Mouse (Mus musculus) limb, embryonic 14.5 days (tissue): ENCODE data around the gene Wars2. TPM values are rescaled to one million over a fixed set of nuclear protein-coding genes. Genes with fewer than 3 reads are reported as not detected.

Experiments used
- ATAC-seq: fragments of 200-750 bp; cut with Nextera tagmentation; 2 replicates; pipeline ENCODE4 v1.8.0; 2017; ENCODE audit warnings: low read depth, moderate number of reproducible peaks, moderate TSS enrichment; ENCODE audit not compliant: low FRiP score
- DNase-seq: peaks from one replicate; pipeline ENCODE4 v3.0.0-alpha.2; 2015; ENCODE audit warnings: low spot score
- H3K27ac ChIP-seq: fragments of 300-500 bp; sonication (generic); replicated peaks from 2 replicates; pipeline ENCODE4 v1.5.1; 2014; ENCODE audit warnings: low read depth, mild to moderate bottlenecking, low read length, moderate library complexity, mixed read lengths
- H3K27me3 ChIP-seq: fragments of 300-500 bp; sonication (generic); 2 replicates; pipeline ENCODE4 v1.6.1; 2014; ENCODE audit warnings: low read length, mixed read lengths; ENCODE audit not compliant: control insufficient read depth, insufficient read depth
- H3K36me3 ChIP-seq: fragments of 300-500 bp; sonication (generic); 2 replicates; pipeline ENCODE4 v1.6.1; 2014; ENCODE audit warnings: mild to moderate bottlenecking, low read length, moderate library complexity, mixed read lengths; ENCODE audit not compliant: control insufficient read depth, insufficient read depth
- H3K4me1 ChIP-seq: fragments of 300-500 bp; sonication (generic); 2 replicates; pipeline ENCODE4 v1.6.1; 2014; ENCODE audit warnings: antibody characterized with exemption, low read length, mixed read lengths; ENCODE audit not compliant: control insufficient read depth, insufficient read depth
- H3K4me2 ChIP-seq: fragments of 300-500 bp; sonication (generic); replicated peaks from 2 replicates; pipeline ENCODE4 v1.6.1; 2014; ENCODE audit warnings: low read depth, mild to moderate bottlenecking, low read length, moderate library complexity; ENCODE audit not compliant: severe bottlenecking
- H3K4me3 ChIP-seq: fragments of 300-500 bp; sonication (generic); replicated peaks from 2 replicates; pipeline ENCODE4 v1.5.1; 2014; ENCODE audit warnings: low read length
- H3K9ac ChIP-seq: fragments of 300-500 bp; sonication (generic); 2 replicates; pipeline ENCODE4 v1.6.1; 2014; ENCODE audit warnings: mild to moderate bottlenecking, low read depth, low read length, moderate library complexity; ENCODE audit not compliant: severe bottlenecking
- H3K9me3 ChIP-seq: fragments of 300-500 bp; sonication (generic); 2 replicates; pipeline ENCODE4 v1.6.1; 2016; ENCODE audit warnings: low read length; ENCODE audit not compliant: control insufficient read depth
- POLR2A ChIP-seq: fragments of 200-500 bp; IDR thresholded peaks from 2 replicates; pipeline ENCODE4 v1.8.0; 2012; ENCODE audit warnings: inconsistent platforms, mild to moderate bottlenecking, moderate library complexity, borderline replicate concordance; ENCODE audit not compliant: insufficient read depth, insufficient read length; ENCODE audit errors: extremely low read depth
- WGBS: fragments of 180-500 bp; shearing (Covaris S2); extraction: QIAGEN DNeasy Blood & Tissue Kit; methylation state at CpG from one replicate; pipeline ENCODE4 v1.1.7; 2014; 5-methylcytosine and 5-hydroxymethylcytosine counted together
- polyA plus RNA-seq, 2 experiments: library from polyadenylated mRNA; depleted of rRNA in 1 of 2; stranded (reverse) in 1 of 2; unstranded in 1 of 2; fragments of >200 nt; fragmentation: Nextera tagmentation in 1 of 2; extraction: Ambion mirVana in 1 of 2; gene quantifications; 2 replicates each; pipeline versions ENCODE4 v1.2.1 to v1.2.3; 2012 to 2014

Gene Wars2
- polyA plus RNA-seq, 2 experiments, result 8.7 to 10.9 TPM

GRCm38 (mm10) chr3:99257586-99258577, 117.0 kb downstream of the Wars2 start:
- WGBS, result 19% methylated on average over 29 of the region's 29 CpGs
- H3K9ac ChIP-seq, result peak overlapping the region; percentile 98
- peak overlapping the region; percentile 98 for H3K27ac ChIP-seq
- no peak for TF ChIP-seq POLR2A
- H3K4me3 ChIP-seq, result peak overlapping the region; percentile 80
- no peaks in the 10 kb centered on the region for H3K9me3 ChIP-seq
- ATAC-seq (no peak), DNase-seq (no peak)
- H3K4me1 ChIP-seq, result peaks cover 31% of the 10 kb centered on the region
- peaks cover 12% of the 10 kb centered on the region for H3K27me3 ChIP-seq
- H3K36me3 ChIP-seq, result peaks cover 19% of the 10 kb centered on the region
- H3K4me2 ChIP-seq, result peak overlapping the region; percentile 72

- peak overlapping the region; percentile 80 for H3K4me3 ChIP-seq
- no peak for TF ChIP-seq POLR2A
These were observed 118.9 kb downstream of the Wars2 start for GRCm38 (mm10) chr3:99259741-99260270.

GRCm38 (mm10) chr3:99260395-99260794, 119.5 kb downstream of the Wars2 start:
- Histone ChIP-seq H3K4me3 (no peak overlapping the region), H3K9ac (no peak overlapping the region; the same call in 1 of the 2 replicates), H3K36me3 (peaks cover 19% of the 10 kb centered on the region), H3K4me2 (no peak overlapping the region; the same call in 1 of the 2 replicates), H3K4me1 (peaks cover 39% of the 10 kb centered on the region), H3K9me3 (no peaks in the 10 kb centered on the region), H3K27ac (no peak overlapping the region), H3K27me3 (peaks cover 12% of the 10 kb centered on the region)
- ATAC-seq (no peak), DNase-seq (no peak)
- TF ChIP-seq POLR2A, result no peak
- 50% methylated on average over 2 of the region's 2 CpGs for WGBS

More at GRCm38 (mm10) chr3:99259741-99260270, 118.9 kb downstream of the Wars2 start:
- no peak for ATAC-seq
- peak overlapping the region; percentile 72 for H3K4me2 ChIP-seq
- no peaks in the 10 kb centered on the region for H3K9me3 ChIP-seq
- H3K36me3 ChIP-seq, result peaks cover 19% of the 10 kb centered on the region
- 24% methylated on average over 6 of the region's 6 CpGs for WGBS
- H3K9ac ChIP-seq, result peak overlapping the region; percentile 98
- H3K27me3 ChIP-seq, result peaks cover 12% of the 10 kb centered on the region
- H3K27ac ChIP-seq, result peak overlapping the region; percentile 55; the same call in 1 of the 2 replicates
- DNase-seq, result no peak
- peaks cover 39% of the 10 kb centered on the region for H3K4me1 ChIP-seq

- peak overlapping the region; percentile 51 for H3K4me2 ChIP-seq
- peak overlapping the region; percentile 27 for H3K4me3 ChIP-seq
- ATAC-seq, result no peak
- H3K36me3 ChIP-seq, result peaks cover 19% of the 10 kb centered on the region
- H3K9me3 ChIP-seq, result no peaks in the 10 kb centered on the region
- peak overlapping the region; percentile 64; the same call in 1 of the 2 replicates for H3K27ac ChIP-seq
- no peak for TF ChIP-seq POLR2A
- WGBS, result 7% methylated on average over 18 of the region's 18 CpGs
- no peak for DNase-seq
- peaks cover 12% of the 10 kb centered on the region for H3K27me3 ChIP-seq
- H3K4me1 ChIP-seq, result peaks cover 39% of the 10 kb centered on the region
- H3K9ac ChIP-seq, result peak overlapping the region; percentile 59
These were observed 120.5 kb downstream of the Wars2 start for GRCm38 (mm10) chr3:99261371-99261791.

GRCm38 (mm10) chr3:99261986-99262385, 121.1 kb downstream of the Wars2 start:
- H3K27me3 ChIP-seq, result peaks cover 12% of the 10 kb centered on the region
- peak overlapping the region; percentile 64; the same call in 1 of the 2 replicates for H3K27ac ChIP-seq
- DNase-seq, result no peak
- WGBS, result 9% methylated on average over 2 of the region's 2 CpGs
- peaks cover 36% of the 10 kb centered on the region for H3K4me1 ChIP-seq
- peak overlapping the region; percentile 59; the same call in 1 of the 2 replicates for H3K9ac ChIP-seq
- H3K4me2 ChIP-seq, result peak overlapping the region; percentile 51
- TF ChIP-seq POLR2A, result no peak
- H3K9me3 ChIP-seq, result no peaks in the 10 kb centered on the region
- peaks cover 13% of the 10 kb centered on the region for H3K36me3 ChIP-seq
- H3K4me3 ChIP-seq, result peak overlapping the region; percentile 27; the same call in 1 of the 2 replicates
- ATAC-seq, result no peak
